Mouse (Mus musculus) E14TG2a.4 (cell line): ENCODE results near the gene BC117090.
"Not testable (repeated sequence)": the region's sequence is repeated elsewhere in the genome, so short reads cannot be mapped to it uniquely, and the experiment has no call there.

ENCODE experiments used
- H3K27me3 ChIP-seq: 2 replicates; pipeline ENCODE4 v1.6.1; 2014; ENCODE audit warnings: low read length, control low read depth; ENCODE audit not compliant: insufficient read depth
- H3K36me3 ChIP-seq: 2 replicates; pipeline ENCODE4 v1.6.1; 2014; ENCODE audit warnings: low read length, control low read depth; ENCODE audit not compliant: insufficient read depth
- H3K4me1 ChIP-seq: replicated peaks from 2 replicates; pipeline ENCODE4 v1.6.1; 2014; ENCODE audit warnings: low read depth, low read length, control low read depth
- H3K4me3 ChIP-seq: replicated peaks from 2 replicates; pipeline ENCODE4 v1.5.1; 2014; ENCODE audit warnings: mild to moderate bottlenecking, low read length
- H3K9me3 ChIP-seq: 2 replicates; pipeline ENCODE4 v1.6.1; 2014; ENCODE audit warnings: low read length, control low read depth
- CTCF ChIP-seq: conservative IDR thresholded peaks from 2 replicates; pipeline ENCODE4 v1.5.1; 2014; ENCODE audit warnings: low read length
- NANOG ChIP-seq: IDR thresholded peaks from 2 replicates; pipeline ENCODE4 v1.6.1; 2014; ENCODE audit warnings: borderline replicate concordance, low read length, mixed read lengths
- POU5F1 ChIP-seq: IDR thresholded peaks from 2 replicates; pipeline ENCODE4 v1.6.1; 2014; ENCODE audit warnings: low read length, borderline replicate concordance

The BC117090 gene

DNA sequence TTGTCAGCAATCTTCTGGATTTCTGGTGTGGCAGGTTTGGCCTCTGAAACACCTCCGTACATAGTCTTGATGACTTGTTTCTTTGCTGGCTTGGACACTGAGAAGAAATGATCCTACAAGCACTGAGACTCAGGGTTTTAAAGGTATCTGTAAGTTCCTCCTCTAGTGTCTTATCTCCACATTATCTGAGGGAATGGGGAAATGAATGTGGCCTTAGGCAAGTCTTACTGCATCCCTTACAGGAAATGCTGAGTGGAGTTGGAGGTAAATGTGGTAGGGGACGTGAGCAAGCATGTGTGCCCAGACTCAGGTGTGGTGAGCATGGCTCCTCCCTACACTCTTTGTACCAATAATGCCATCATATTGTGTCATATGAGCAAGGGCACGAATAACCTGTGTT is at the start of gene BC117090:
Gene BC117090 (minus strand): TSS at position 101 of the 400 bp plus-strand sequence.
- Histone ChIP-seq H3K9me3 (no peaks in the 10 kb centered on the region), H3K4me3 (no peak within 1 kb of the TSS), H3K36me3 (no peaks in the 10 kb centered on the region), H3K4me1 (no peaks in the 10 kb centered on the region), H3K27me3 (no peaks in the 10 kb centered on the region)
- TF ChIP-seq POU5F1 (no peak), NANOG (no peak), CTCF (no peak)

DNA sequence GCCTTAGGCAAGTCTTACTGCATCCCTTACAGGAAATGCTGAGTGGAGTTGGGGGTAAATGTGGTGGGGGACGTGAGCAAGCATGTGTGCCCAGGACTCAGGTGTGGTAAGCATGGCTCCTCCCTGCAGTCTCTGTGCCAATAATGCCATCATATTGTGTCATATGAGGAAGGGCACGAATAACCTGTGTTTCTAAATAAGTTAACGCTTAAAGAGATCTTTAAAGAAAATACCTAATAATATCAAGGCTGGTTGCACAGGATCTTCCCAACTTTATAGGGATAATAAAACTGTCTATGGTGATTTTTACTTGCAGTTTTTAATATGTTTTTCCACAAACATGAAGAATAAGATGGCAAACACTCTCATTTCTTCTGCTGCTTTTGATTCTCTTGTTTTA is 33.5 kb upstream of the BC117090 start, which contains the start of gene BC100530:
Gene BC100530 (minus strand): TSS at position 101 of the 400 bp plus-strand sequence.
- H3K36me3 ChIP-seq, H3K4me3 ChIP-seq, H3K27me3 ChIP-seq, H3K9me3 ChIP-seq, H3K4me1 ChIP-seq: not testable (repeated sequence)

DNA sequence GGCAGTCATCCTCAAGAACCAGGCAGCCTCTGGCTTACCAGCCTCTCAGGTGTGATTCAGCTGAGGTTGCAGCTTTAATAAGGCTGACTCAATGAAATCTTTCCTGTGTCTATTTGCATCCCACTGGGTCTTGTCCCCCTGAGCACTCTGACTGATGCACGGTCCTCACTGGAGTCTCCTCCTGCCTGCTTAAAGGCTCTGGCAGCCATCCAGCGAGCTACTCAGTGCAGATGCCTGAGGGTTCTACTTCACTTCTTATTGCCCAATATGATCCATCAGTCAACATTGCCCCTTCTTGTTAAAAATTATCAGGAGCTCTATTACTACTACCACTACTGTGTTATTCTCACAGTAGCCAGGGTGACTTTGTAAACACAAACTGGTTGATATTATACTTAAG is 3.0 kb upstream of the BC117090 start:
- Histone ChIP-seq H3K27me3 (no peaks in the 10 kb centered on the region), H3K9me3 (no peaks in the 10 kb centered on the region), H3K4me3 (no peak overlapping the region), H3K4me1 (no peaks in the 10 kb centered on the region), H3K36me3 (no peaks in the 10 kb centered on the region)
- TF ChIP-seq CTCF = no peak
- TF ChIP-seq POU5F1 = no peak
- TF ChIP-seq NANOG = no peak

DNA sequence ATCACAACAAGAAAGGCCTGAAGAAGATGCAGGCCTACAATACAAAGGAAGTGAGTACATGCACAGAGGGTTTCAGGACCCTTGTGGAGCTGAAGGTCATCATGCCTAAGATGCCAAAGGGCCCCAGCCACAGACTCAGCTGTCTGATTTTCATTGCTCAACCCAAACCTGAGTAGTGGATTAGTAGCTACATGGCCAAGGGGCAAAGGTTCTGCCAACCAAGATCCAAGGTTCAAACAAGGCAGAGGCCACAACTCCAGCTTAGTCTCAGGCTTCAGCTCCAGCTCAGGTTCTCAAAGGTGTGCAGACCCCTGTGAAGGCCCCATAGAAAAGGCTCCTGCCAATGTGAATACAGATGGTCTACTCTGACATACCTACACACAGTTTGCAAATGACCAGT is 14.8 kb downstream of the BC117090 start:
- Histone ChIP-seq H3K9me3 (no peaks in the 10 kb centered on the region), H3K27me3 (no peaks in the 10 kb centered on the region), H3K4me1 (no peaks in the 10 kb centered on the region), H3K36me3 (no peaks in the 10 kb centered on the region), H3K4me3 (no peak overlapping the region)
- TF ChIP-seq NANOG = no peak
- TF ChIP-seq POU5F1 = no peak
- TF ChIP-seq CTCF = no peak

DNA sequence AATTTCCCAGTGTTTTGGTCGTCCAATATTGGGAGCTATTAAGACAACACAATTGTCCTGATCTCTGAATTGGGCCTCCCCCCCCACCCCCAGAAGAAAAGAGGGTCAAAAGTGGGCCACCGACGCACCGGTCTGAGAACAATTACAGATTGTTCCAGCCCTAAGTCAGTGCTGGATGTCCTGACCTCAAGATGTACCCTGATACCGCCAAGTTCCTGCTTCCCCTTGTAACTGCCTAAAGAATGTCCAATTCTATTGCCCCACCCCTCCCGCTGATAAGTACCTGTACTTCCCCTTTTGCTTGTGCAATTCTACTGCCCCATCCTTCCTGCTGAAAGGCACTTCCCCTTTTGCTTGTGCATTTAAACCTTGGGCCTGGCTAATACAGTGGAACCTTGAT is 18.0 kb downstream of the BC117090 start:
- not testable (repeated sequence) for H3K36me3 ChIP-seq, H3K4me3 ChIP-seq, H3K9me3 ChIP-seq, H3K4me1 ChIP-seq, H3K27me3 ChIP-seq

DNA sequence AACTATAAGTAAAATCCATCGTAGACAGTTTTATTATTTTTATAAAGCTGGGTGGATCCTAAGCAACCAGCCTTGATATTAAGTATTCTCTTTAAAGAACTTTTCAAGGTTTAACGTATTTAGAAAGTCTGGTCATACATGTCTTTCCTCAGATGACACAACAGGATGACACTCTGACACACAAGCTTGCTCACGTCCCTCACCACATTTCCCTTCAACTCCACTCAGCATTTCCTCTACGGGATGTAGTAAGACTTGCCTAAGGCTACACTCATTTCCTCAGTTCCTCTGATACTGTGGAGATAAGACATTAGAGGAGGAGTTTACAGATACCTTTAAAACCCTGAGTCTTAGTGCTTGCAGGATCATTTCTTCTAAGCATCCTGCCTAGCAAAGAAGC is 26.5 kb downstream of the BC117090 start:
- no peak overlapping the region for H3K4me3 ChIP-seq
- TF ChIP-seq POU5F1 = no peak
- no peak for TF ChIP-seq CTCF
- TF ChIP-seq NANOG = no peak

DNA sequence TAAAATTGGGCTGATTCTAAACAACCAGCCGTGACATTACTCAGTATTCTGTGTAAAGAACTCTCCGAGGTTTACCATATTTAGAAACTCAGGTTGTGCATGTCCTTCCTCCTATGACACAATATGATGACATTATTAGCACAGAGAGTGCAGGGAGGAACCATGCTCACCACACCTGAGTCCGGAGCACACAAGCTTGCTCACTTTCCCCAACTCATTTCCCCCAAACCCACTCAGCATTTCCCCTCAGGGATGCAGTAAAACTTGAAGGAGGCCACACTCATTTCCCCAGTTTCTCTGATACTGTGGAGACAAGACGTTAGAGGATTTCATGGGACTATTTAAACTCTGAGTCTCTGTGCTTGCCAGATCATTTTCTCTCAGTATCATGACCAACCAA is 45.0 kb downstream of the BC117090 start:
- Histone ChIP-seq H3K4me1 (no peaks in the 10 kb centered on the region), H3K36me3 (no peaks in the 10 kb centered on the region), H3K4me3 (no peak overlapping the region), H3K9me3 (no peaks in the 10 kb centered on the region), H3K27me3 (no peaks in the 10 kb centered on the region)
- no peak for TF ChIP-seq CTCF
- no peak for TF ChIP-seq POU5F1

More for the DNA sequence above, 26.5 kb downstream of the BC117090 start:
- H3K27me3 ChIP-seq = no peaks in the 10 kb centered on the region
- H3K4me1 ChIP-seq = no peaks in the 10 kb centered on the region
- H3K9me3 ChIP-seq = no peaks in the 10 kb centered on the region
- no peaks in the 10 kb centered on the region for H3K36me3 ChIP-seq

DNA sequence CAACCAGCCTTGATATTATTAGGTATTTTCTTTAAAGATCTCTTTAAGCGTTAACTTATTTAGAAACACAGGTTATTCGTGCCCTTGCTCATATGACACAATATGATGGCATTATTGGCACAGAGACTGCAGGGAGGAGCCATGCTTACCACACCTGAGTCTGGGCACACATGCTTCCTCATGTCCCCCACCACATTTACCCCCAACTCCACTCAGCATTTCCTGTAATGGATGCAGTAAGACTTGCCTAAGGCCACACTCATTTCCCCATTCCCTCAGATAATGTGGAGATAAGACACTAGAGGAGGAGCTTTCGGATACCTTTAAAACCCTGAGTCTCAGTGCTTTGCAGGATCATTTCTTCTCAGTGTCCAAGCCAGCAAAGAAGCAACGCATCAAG is 57.3 kb downstream of the BC117090 start, which contains the start of gene Stfa1:
Gene Stfa1 (plus strand): TSS at position 156 of the 400 bp plus-strand sequence.
- H3K27me3 ChIP-seq, H3K9me3 ChIP-seq, H3K4me1 ChIP-seq, H3K36me3 ChIP-seq, H3K4me3 ChIP-seq: not testable (repeated sequence)
